Mouse (Mus musculus) ES-Bruce4 (cell line): ENCODE measurements around the gene Trcg1. TPM values are rescaled to one million over a fixed set of nuclear protein-coding genes. Genes with fewer than 3 reads are reported as not detected.

Experiments used
- H3K27ac ChIP-seq: 2 replicates; pipeline ENCODE4 v1.5.1; 2012; ENCODE audit warnings: low read length, inconsistent platforms; ENCODE audit not compliant: insufficient read depth
- H3K27me3 ChIP-seq: 2 replicates; pipeline ENCODE4 v1.6.1; 2012; ENCODE audit warnings: mild to moderate bottlenecking, low read length, inconsistent platforms; ENCODE audit not compliant: control insufficient read depth, poor library complexity, insufficient read depth, severe bottlenecking
- H3K36me3 ChIP-seq: 2 replicates; pipeline ENCODE4 v1.6.1; 2012; ENCODE audit warnings: inconsistent platforms, mild to moderate bottlenecking, low read length, moderate library complexity; ENCODE audit not compliant: control insufficient read depth, poor library complexity, insufficient read depth, severe bottlenecking
- H3K4me1 ChIP-seq: one replicate; pipeline ENCODE4 v1.8.1; 2011; ENCODE audit warnings: low read length; ENCODE audit not compliant: control insufficient read depth, insufficient read depth
- H3K4me3 ChIP-seq: 2 replicates; pipeline ENCODE4 v1.5.1; 2011; ENCODE audit warnings: low read depth, mild to moderate bottlenecking, low read length
- H3K9ac ChIP-seq: 2 replicates; pipeline ENCODE4 v1.6.1; 2012; ENCODE audit warnings: low read depth, mild to moderate bottlenecking, inconsistent platforms; ENCODE audit not compliant: poor library complexity, severe bottlenecking
- H3K9me3 ChIP-seq: replicated peaks from 2 replicates; pipeline ENCODE4 v1.6.1; 2012; ENCODE audit warnings: mild to moderate bottlenecking, low read length, inconsistent platforms; ENCODE audit not compliant: control insufficient read depth, poor library complexity, insufficient read depth, severe bottlenecking
- CTCF ChIP-seq: IDR thresholded peaks from one replicate; pipeline ENCODE4 v1.8.1; 2011; ENCODE audit warnings: low read depth, low read length
- EP300 ChIP-seq: IDR thresholded peaks from 2 replicates; pipeline ENCODE4 v1.6.1; 2011; ENCODE audit warnings: low read depth, low read length; ENCODE audit not compliant: insufficient read depth
- POLR2A ChIP-seq: IDR thresholded peaks from one replicate; pipeline ENCODE4 v1.8.1; 2011; ENCODE audit warnings: low read length; ENCODE audit not compliant: insufficient read depth
- polyA plus RNA-seq: library from polyadenylated mRNA; stranded (reverse); fragments of >200 nt; gene quantifications from 2 replicates; pipeline ENCODE4 v1.2.4, GENCODE M21; 2011; ENCODE audit warnings: low read depth; ENCODE audit not compliant: missing spikeins, insufficient read depth, insufficient read length

The Trcg1 gene
- polyA plus RNA-seq, 1 experiment: not detected

- H3K9ac ChIP-seq: no peak overlapping the region
- no peaks in the 10 kb centered on the region for H3K9me3 ChIP-seq
- peaks cover 43% of the 10 kb centered on the region for H3K36me3 ChIP-seq
- TF ChIP-seq EP300 (no peak), CTCF (no peak), POLR2A (no peak)
- H3K27me3 ChIP-seq: no peaks in the 10 kb centered on the region
- no peak overlapping the region for H3K27ac ChIP-seq
- peaks cover 7% of the 10 kb centered on the region for H3K4me1 ChIP-seq
- no peak overlapping the region for H3K4me3 ChIP-seq
Measured at GRCm38 (mm10) chr9:57254823-57255495, 18.6 kb downstream of the Trcg1 start.

DNA sequence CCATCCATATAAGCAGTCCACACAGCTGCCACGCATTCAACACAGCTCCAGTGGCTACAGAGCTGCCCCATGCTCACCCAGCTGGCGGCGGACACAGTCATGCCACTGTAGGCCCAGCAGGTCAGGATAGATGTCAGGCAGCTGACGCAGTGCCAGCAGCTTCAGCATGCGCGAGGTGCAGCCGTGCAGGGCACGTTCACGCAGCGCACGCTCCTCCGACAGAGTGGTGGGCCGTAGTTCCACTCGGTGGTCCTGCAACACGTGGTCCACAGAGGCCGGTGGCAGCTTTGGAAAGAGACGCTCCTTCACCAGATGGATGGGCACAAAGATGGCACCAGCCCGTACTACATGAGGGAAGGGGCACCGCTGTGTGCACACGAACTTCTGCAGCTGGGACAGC is 20.0 kb downstream of the Trcg1 start:
- TF ChIP-seq POLR2A (no peak), CTCF (no peak), EP300 (no peak)
- Histone ChIP-seq H3K27ac (no peak overlapping the region), H3K27me3 (no peaks in the 10 kb centered on the region), H3K9ac (no peak overlapping the region), H3K4me3 (no peak overlapping the region), H3K9me3 (no peaks in the 10 kb centered on the region), H3K36me3 (peaks cover 43% of the 10 kb centered on the region), H3K4me1 (peaks cover 9% of the 10 kb centered on the region)

GRCm38 (mm10) chr9:57256861-57257260 is 20.5 kb downstream of the Trcg1 start:
- TF ChIP-seq CTCF: no peak
- TF ChIP-seq EP300: no peak
- no peak for TF ChIP-seq POLR2A
- Histone ChIP-seq H3K27me3 (no peaks in the 10 kb centered on the region), H3K9ac (no peak overlapping the region), H3K4me3 (no peak overlapping the region), H3K27ac (no peak overlapping the region), H3K36me3 (peaks cover 43% of the 10 kb centered on the region), H3K9me3 (no peaks in the 10 kb centered on the region), H3K4me1 (peaks cover 9% of the 10 kb centered on the region)

GRCm38 (mm10) chr9:57257627-57258026 is 21.3 kb downstream of the Trcg1 start:
- no peaks in the 10 kb centered on the region for H3K9me3 ChIP-seq
- no peak overlapping the region for H3K27ac ChIP-seq
- TF ChIP-seq CTCF (no peak), EP300 (no peak), POLR2A (no peak)
- peaks cover 39% of the 10 kb centered on the region for H3K36me3 ChIP-seq
- no peak overlapping the region for H3K9ac ChIP-seq
- no peaks in the 10 kb centered on the region for H3K27me3 ChIP-seq
- H3K4me1 ChIP-seq: peaks cover 9% of the 10 kb centered on the region
- H3K4me3 ChIP-seq: no peak overlapping the region

DNA sequence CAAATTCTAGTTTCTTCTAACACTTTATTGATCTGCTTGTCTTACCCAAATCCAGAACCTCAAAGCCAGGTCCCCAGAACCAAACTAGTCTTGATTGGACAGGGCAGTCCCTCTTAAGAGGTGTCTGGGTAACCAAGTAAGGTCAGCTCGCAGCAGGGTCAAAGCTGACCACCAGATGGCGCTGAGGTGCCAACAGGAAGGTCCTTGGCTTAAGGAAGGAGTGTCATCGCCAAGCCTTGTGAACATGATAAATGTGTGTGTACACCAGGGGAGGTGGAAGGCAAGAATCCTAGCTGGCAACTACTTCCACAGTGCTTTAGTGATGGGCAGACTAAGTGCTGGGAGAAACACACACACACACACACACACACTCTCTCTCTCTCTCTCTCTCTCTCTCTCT is 23.4 kb downstream of the Trcg1 start:
- no peak overlapping the region for H3K9ac ChIP-seq
- no peaks in the 10 kb centered on the region for H3K9me3 ChIP-seq
- no peak overlapping the region for H3K4me3 ChIP-seq
- H3K27ac ChIP-seq: no peak overlapping the region
- no peaks in the 10 kb centered on the region for H3K27me3 ChIP-seq
- peaks cover 9% of the 10 kb centered on the region for H3K4me1 ChIP-seq
- peaks cover 26% of the 10 kb centered on the region for H3K36me3 ChIP-seq
- TF ChIP-seq POLR2A: no peak
- TF ChIP-seq CTCF: peak; percentile 95

- Histone ChIP-seq H3K9ac (peak overlapping the region; percentile 87), H3K27me3 (no peaks in the 10 kb centered on the region), H3K4me1 (peaks cover 7% of the 10 kb centered on the region), H3K9me3 (no peaks in the 10 kb centered on the region), H3K27ac (no peak overlapping the region), H3K4me3 (peak overlapping the region; percentile 88), H3K36me3 (peaks cover 19% of the 10 kb centered on the region)
- no peak for TF ChIP-seq POLR2A
- TF ChIP-seq CTCF: no peak
- TF ChIP-seq EP300: no peak
Measured at GRCm38 (mm10) chr9:57260940-57261339, 24.6 kb downstream of the Trcg1 start.
